Mouse (Mus musculus): ENCODE results near the gene Ece1.

DNA sequence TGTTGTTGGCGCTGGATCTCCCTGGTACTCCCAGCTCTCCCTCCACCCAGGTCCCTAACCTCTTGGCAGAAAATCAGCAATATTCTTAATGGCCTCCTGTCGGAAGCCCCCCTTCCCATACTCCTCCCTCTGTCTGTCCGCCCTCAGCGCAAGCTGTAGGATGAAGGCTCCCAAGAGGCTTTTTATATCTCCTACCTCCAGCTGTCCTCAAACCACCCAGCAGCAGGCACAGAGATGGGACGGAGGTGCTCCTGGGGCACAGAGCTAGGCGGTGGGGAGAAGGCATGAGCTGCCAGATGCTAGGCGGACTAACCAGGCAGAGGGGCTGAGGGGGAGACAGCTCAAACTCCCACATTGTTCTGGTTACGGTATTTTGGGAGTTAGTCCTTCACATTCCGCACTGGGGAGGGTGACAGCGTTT lies 3.2 kb downstream of the Ece1 start:
- TF ChIP-seq EP300 (IDR thresholded peaks at IDR 0.05; ENCODE audit: insufficient read depth, low read depth, low read length), result no peak
- no peak for TF ChIP-seq POLR2A (IDR thresholded peaks at IDR 0.05; ENCODE audit: insufficient read depth, low read depth, low read length)
